Mouse (Mus musculus): ENCODE measurements around the gene Pmm1. TPM values are rescaled to one million over a fixed set of nuclear protein-coding genes. Genes with fewer than 3 reads are reported as not detected.
A peak's percentile ranks its signal among the peaks of the same experiment; 100 is the strongest.

Gene Pmm1
- total and polyA plus RNA-seq, 3 experiments, result 51.8 to 140 (median 128) TPM

DNA sequence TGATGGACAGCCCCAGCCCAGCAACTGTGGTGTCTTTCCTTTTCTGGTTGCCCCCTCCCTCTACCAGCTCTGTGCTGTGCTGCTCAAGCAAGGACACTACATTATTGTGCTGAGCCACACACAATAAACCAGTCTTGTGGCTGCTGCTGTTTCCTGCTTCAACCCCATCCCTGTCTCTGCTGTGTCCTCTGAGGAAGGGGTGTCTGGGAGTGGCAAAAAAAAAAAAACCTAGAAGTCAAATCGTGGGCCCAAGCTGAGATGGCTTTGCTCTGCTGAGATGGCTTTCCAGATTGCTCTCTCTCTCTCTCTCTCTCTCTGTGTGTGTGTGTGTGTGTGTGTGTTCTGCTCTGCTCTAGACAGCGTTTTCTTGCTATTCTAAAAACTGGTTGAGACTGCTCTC lies 7.7 kb upstream of the Pmm1 start:
- H3K79me2 ChIP-seq (replicated peaks; ENCODE audit: control insufficient read depth, extremely low read depth, insufficient read depth, poor library complexity, severe bottlenecking), result no peaks in the 10 kb centered on the region

DNA sequence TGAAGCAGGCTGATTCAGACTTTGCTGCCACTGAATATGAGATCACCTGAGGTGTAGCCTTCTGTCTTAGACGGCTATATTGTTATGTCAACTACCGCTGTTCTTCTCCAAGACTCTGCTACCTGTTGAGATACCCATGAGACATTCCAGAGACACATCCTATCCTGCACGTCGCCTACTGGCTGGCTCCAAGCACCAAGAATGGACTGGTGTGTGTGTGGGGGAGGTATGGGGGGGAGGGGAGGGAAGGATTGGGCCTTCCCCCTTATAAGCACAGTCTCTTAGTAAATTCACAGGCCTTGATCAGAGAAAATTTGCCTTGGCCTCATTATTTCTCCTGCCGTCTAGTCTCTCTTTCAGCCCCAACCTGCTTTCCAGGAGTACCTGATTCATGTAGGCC lies 7.1 kb upstream of the Pmm1 start:
- peak; percentile 33; the same call in 1 of the 2 replicates for TF ChIP-seq IRF4 (IDR thresholded peaks at IDR 0.05; ENCODE audit: low read depth, low read length)
- TF ChIP-seq E2F4 (IDR thresholded peaks at IDR 0.05; ENCODE audit: insufficient replicate concordance, low read depth, low read length), result no peak
- peak; percentile 64 for TF ChIP-seq CHD2 (IDR thresholded peaks at IDR 0.05; ENCODE audit: low read length)

More for the DNA sequence above, 7.7 kb upstream of the Pmm1 start:
- Histone ChIP-seq H3K27me3 (replicated peaks) (no peaks in the 10 kb centered on the region), H3K36me3 (replicated peaks in 1 of 2; ENCODE audit: control insufficient read depth in 1 of 2, insufficient read depth in 1 of 2, low read length in 1 of 2) (no peaks in the 10 kb centered on the region), H3K9me3 (replicated peaks; ENCODE audit: low read length) (peaks cover 3% of the 10 kb centered on the region), H3K27ac (ENCODE audit: insufficient read depth, low read depth) (peak overlapping the region; percentile 72), H3K4me3 (replicated peaks in 1 of 3; ENCODE audit: low read depth in 2 of 3, low read length in 2 of 3, poor library complexity in 1 of 3) (no peak overlapping the region), H3K4me2 (ENCODE audit: insufficient read depth, low read depth, poor library complexity, severe bottlenecking) (peak overlapping the region; percentile 34), H3K9ac (ENCODE audit: insufficient read depth, low read depth) (peak overlapping the region; percentile 20; the same call in 1 of the 2 replicates), H3K4me1 (ENCODE audit: control insufficient read depth in 1 of 2, insufficient read depth in 2 of 2) (peaks cover 26 to 54% of the 10 kb centered on the region in 2 experiments)
- dilution Hi-C loops (cut with MboI; ENCODE audit: extremely low pct_ligation_motif_present, extremely low pct_unique_long_range_greater_than_20kb, low sequenced_read_pairs), result no loop called here
- DNase-seq (ENCODE audit: extremely low read depth), result no peak
- in situ Hi-C loops (cut with MboI; ENCODE audit: low pct_ligation_motif_present, low pct_unique_long_range_greater_than_20kb, low sequenced_read_pairs), result no loop called here
- TF ChIP-seq EP300 (IDR thresholded peaks at IDR 0.05; ENCODE audit: low read length) (0 out of 2 replicates have a peak, but pooled peaks have one; percentile 9), MAZ (IDR thresholded peaks at IDR 0.05; ENCODE audit: low read depth, low read length) (0 out of 2 replicates have a peak, but pooled peaks have one; percentile 5), ZNF384 (IDR thresholded peaks at IDR 0.05; ENCODE audit: low read depth, low read length) (peak; percentile 56; the same call in 1 of the 2 replicates), ETS1 (conservative IDR thresholded peaks at IDR 0.05; ENCODE audit: low read depth, low read length) (no peak), USF2 (conservative IDR thresholded peaks at IDR 0.05; ENCODE audit: low read depth, low read length) (no peak), MEF2A (IDR thresholded peaks at IDR 0.05; ENCODE audit: borderline replicate concordance, low read depth, low read length) (no peak), ZMIZ1 (IDR thresholded peaks at IDR 0.05; ENCODE audit: low read depth, low read length) (0 out of 2 replicates have a peak, but pooled peaks have one; percentile 9), MYC (IDR thresholded peaks at IDR 0.05; ENCODE audit: low read depth, low read length) (no peak)

GRCm38 (mm10) chr15:81966062-81966829 lies 5.5 kb upstream of the Pmm1 start:
- TF ChIP-seq MXI1 (IDR thresholded peaks at IDR 0.05; ENCODE audit: low read depth, low read length), result no peak
- no peak for TF ChIP-seq USF2 (conservative IDR thresholded peaks at IDR 0.05; ENCODE audit: low read depth, low read length)
- peak; percentile 12; the same call in 1 of the 2 replicates for TF ChIP-seq BHLHE40 (IDR thresholded peaks at IDR 0.05; ENCODE audit: low read depth, low read length)
- 0 out of 2 replicates have a peak, but pooled peaks have one; percentile 17 for TF ChIP-seq IRF4 (IDR thresholded peaks at IDR 0.05; ENCODE audit: low read depth, low read length)
- 0 out of 2 replicates have a peak, but pooled peaks have one; percentile 14 for TF ChIP-seq ELF1 (IDR thresholded peaks at IDR 0.05; ENCODE audit: low read depth, low read length)
- no peak for TF ChIP-seq UBTF (IDR thresholded peaks at IDR 0.05; ENCODE audit: low read depth, low read length)
- TF ChIP-seq USF1 (IDR thresholded peaks at IDR 0.05; ENCODE audit: low read depth, low read length), result no peak
- TF ChIP-seq ZNF384 (IDR thresholded peaks at IDR 0.05; ENCODE audit: low read depth, low read length), result no peak
- no peak for TF ChIP-seq CHD2 (IDR thresholded peaks at IDR 0.05; ENCODE audit: low read length)
- H3K27ac ChIP-seq (ENCODE audit: insufficient read depth, low read depth), result no peak overlapping the region
- peak overlapping the region; percentile 23; the same call in 1 of the 2 replicates for H3K9ac ChIP-seq (ENCODE audit: insufficient read depth, low read depth)
- H3K27me3 ChIP-seq (replicated peaks), result no peaks in the 10 kb centered on the region
- DNase-seq (ENCODE audit: extremely low read depth), result no peak
- no peak overlapping the region for H3K4me2 ChIP-seq (ENCODE audit: insufficient read depth, low read depth, poor library complexity, severe bottlenecking)
- in situ Hi-C loops (cut with MboI; ENCODE audit: low pct_ligation_motif_present, low pct_unique_long_range_greater_than_20kb, low sequenced_read_pairs) (no loop called here), dilution Hi-C loops (cut with MboI; ENCODE audit: extremely low pct_ligation_motif_present, extremely low pct_unique_long_range_greater_than_20kb, low sequenced_read_pairs) (no loop called here)
- peaks cover 3% of the 10 kb centered on the region for H3K9me3 ChIP-seq (replicated peaks; ENCODE audit: low read length)
- H3K4me3 ChIP-seq (replicated peaks in 1 of 3; ENCODE audit: low read depth in 2 of 3, low read length in 2 of 3, poor library complexity in 1 of 3), result no peak overlapping the region
- H3K79me2 ChIP-seq (replicated peaks; ENCODE audit: control insufficient read depth, extremely low read depth, insufficient read depth, poor library complexity, severe bottlenecking), result no peaks in the 10 kb centered on the region
- peaks cover 26 to 58% of the 10 kb centered on the region in 2 experiments for H3K4me1 ChIP-seq (ENCODE audit: control insufficient read depth in 1 of 2, insufficient read depth in 2 of 2)
- no peaks in the 10 kb centered on the region for H3K36me3 ChIP-seq (replicated peaks in 1 of 2; ENCODE audit: control insufficient read depth in 1 of 2, insufficient read depth in 1 of 2, low read length in 1 of 2)

More for the DNA sequence above, 7.1 kb upstream of the Pmm1 start:
- Histone ChIP-seq H3K27ac (ENCODE audit: insufficient read depth, low read depth) (peak overlapping the region; percentile 72), H3K79me2 (replicated peaks; ENCODE audit: control insufficient read depth, extremely low read depth, insufficient read depth, poor library complexity, severe bottlenecking) (no peaks in the 10 kb centered on the region), H3K27me3 (replicated peaks) (no peaks in the 10 kb centered on the region), H3K9me3 (replicated peaks; ENCODE audit: low read length) (peaks cover 3% of the 10 kb centered on the region), H3K36me3 (replicated peaks in 1 of 2; ENCODE audit: control insufficient read depth in 1 of 2, insufficient read depth in 1 of 2, low read length in 1 of 2) (no peaks in the 10 kb centered on the region), H3K4me1 (ENCODE audit: control insufficient read depth in 1 of 2, insufficient read depth in 2 of 2) (peaks cover 26 to 54% of the 10 kb centered on the region in 2 experiments), H3K4me2 (ENCODE audit: insufficient read depth, low read depth, poor library complexity, severe bottlenecking) (peak overlapping the region; percentile 34), H3K4me3 (replicated peaks in 1 of 3; ENCODE audit: low read depth in 2 of 3, low read length in 2 of 3, poor library complexity in 1 of 3) (no peak overlapping the region), H3K9ac (ENCODE audit: insufficient read depth, low read depth) (no peak overlapping the region)
- dilution Hi-C loops (cut with MboI; ENCODE audit: extremely low pct_ligation_motif_present, extremely low pct_unique_long_range_greater_than_20kb, low sequenced_read_pairs), result no loop called here
- no peak for DNase-seq (ENCODE audit: extremely low read depth)
- in situ Hi-C loops (cut with MboI; ENCODE audit: low pct_ligation_motif_present, low pct_unique_long_range_greater_than_20kb, low sequenced_read_pairs), result no loop called here
